Mouse (Mus musculus) erythroid progenitor cell, adult 5-6 weeks (primary cell): ENCODE measurements around the gene Mllt1. TPM values are rescaled to one million over a fixed set of nuclear protein-coding genes. Genes with fewer than 3 reads are reported as not detected.

ENCODE experiments used
- ATAC-seq: replicated peaks from 2 replicates; pipeline ENCODE4 v1.8.0; 2016; ENCODE audit warnings: moderate number of reproducible peaks, mild to moderate bottlenecking, moderate TSS enrichment, inconsistent platforms; ENCODE audit not compliant: poor library complexity, low FRiP score, severe bottlenecking
- total RNA-seq, 2 experiments: library from RNA; stranded (forward) in 1 of 2; stranded (reverse) in 1 of 2; fragments of 150-400 nt in 1 of 2; fragments of 186-747, 209-891 nt in 1 of 2; gene quantifications; 2 replicates each; pipeline versions ENCODE4 v1.2.3 to v1.2.4; 2015 to 2017; ENCODE audit warnings: low replicate concordance in 2 of 2

Mllt1 gene
- total RNA-seq, 2 experiments from 2014 or later = 3.4 to 6.4 TPM

GRCm38 (mm10) chr17:56888050-56888449 is 47.2 kb downstream of the Mllt1 start:
- ATAC-seq = no peak

- no peak for ATAC-seq
These were observed 50.4 kb downstream of the Mllt1 start for GRCm38 (mm10) chr17:56884809-56885208.

DNA sequence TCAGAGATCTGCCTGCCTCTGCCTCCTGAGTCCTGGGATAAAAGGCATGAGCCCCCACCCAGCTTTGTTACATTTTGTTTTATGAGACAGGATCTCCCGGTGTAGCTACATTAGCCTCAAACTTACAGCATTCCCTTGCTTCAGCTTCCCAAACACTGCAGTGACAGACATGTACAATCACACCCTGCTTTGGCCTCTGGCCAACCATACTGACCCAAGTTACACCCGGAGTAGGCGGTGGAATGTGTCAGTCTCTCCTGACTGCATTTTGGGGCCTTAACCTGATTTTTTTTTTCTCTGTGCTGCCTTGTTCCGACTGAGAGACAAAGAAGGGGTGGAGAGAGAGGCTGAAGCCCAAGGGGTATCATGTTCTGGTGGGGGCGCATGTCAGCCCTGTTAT is 50.9 kb downstream of the Mllt1 start:
- no peak for ATAC-seq

GRCm38 (mm10) chr17:56883612-56884011 is 51.6 kb downstream of the Mllt1 start:
- ATAC-seq = no peak

- ATAC-seq = no peak
These were observed 57.8 kb downstream of the Mllt1 start for GRCm38 (mm10) chr17:56877426-56877825.

- no peak for ATAC-seq
These were observed 58.2 kb downstream of the Mllt1 start for GRCm38 (mm10) chr17:56876981-56877380.

DNA sequence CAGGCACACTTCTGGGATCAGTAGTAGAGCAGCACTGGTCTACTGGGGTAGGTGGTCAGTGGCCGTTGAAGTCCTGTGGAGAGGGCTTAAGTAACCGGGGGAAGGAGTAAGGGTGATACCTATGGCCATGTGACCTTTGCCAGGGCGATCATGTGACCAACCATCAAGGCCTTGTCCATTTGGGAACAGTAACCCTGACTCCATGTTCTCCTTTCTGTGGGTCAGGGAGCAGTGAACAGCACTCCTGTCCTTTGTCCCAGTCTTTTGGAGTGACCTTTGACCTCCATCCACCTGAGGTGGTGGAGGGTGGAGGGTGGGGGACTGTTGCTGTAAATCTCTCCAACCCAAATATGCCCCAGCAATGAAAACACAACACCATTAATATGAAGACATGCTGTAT is 58.8 kb downstream of the Mllt1 start:
- ATAC-seq = no peak

GRCm38 (mm10) chr17:56874936-56875651 is 60.1 kb downstream of the Mllt1 start, which contains the start of gene 1700061G19Rik:
1700061G19Rik (plus strand) TSS chr17:56875477.
- no peak for ATAC-seq

DNA sequence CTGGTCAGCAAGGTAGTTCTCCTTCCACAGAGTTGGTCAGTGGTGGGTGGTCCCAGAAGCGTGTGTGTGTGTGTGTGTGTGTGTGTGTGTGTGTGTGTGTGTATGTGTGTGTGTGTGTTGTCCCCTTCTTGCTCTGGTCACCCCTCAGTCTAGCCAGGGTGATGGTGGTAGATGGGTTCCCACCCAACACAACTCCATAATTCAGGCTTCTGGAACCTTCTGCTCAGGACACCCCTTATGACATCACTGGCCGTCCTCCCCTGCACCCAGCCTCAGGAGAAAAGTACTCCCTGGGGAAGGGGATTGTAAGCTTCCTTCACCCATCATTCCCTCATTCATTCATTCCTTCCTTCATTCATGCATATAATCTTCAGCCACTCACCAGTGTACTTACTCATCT is 61.0 kb downstream of the Mllt1 start, which contains the start of gene Acsbg2:
TSS of gene Acsbg2 (minus strand) at position 211 of the 400 bp plus-strand sequence.
- no peak for ATAC-seq

DNA sequence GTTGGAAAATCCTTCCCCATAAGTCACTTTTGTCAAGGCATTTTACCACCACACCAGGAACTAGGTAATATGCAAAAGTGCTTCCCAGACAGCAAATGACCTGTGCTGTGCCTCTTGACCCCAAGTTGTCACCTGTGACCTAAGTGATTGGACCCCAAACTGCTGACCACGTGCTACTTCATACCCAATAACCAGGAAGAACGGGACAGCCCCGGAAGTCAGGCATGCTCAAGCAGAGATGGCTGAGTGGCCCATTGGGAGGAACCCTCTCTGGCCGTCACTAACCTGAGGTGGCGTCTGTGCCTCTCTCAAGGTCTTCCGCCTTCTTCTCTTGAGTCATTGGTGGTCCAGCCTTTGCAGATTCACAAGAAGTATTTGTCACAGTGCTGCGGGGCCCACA is 62.7 kb downstream of the Mllt1 start:
- ATAC-seq = no peak

DNA sequence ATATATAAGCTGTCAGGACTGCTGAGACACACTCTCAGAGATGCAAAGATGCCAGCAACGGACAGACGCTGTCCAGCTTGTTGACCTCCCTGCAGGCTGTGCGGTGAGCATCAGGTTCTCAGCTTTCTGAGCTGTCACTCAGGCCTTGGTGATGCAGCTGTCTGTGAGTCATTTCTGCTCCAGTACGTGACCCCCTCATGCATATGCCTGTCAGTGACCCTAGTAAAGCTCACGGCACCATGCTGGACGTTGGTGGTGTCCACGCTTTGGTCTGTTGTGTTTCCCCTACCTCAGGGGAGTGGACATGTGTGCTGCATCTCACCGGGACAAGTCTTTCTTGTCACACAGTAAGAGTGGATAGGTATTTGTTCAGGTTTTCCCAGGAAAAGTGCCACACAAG is 63.4 kb downstream of the Mllt1 start:
- ATAC-seq = no peak

DNA sequence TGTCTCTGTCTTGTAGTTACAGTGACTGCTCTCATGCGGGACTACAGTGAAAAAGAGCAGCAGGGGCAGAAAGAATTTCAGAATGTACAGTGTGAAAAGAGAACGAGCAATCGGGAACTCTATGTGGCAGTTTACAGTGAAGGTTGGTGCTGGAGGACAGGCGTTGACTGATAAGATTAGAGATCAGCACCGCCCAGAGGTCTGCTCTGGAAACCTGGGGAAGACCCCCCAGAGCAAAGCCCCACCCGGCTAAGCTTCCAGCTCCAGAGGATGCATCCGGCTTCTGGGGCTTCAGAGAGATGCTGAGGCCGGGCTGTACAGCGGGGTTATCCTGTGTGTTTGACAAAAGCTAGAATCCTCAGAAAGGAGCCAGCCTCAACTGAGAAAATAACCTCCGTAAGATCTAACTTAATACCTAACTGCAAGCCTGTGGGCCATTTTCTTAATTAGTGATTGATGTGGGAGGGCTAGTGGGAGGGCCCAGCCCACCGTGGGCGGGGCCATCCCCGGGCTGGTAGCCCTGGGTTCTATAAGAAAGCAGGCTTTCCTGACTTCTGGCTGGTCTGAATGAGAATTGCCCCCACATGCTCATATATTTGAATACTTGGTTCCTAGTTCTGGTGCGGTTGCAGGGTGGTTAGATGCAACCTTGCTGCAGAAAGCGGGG is 64.8 kb downstream of the Mllt1 start:
- ATAC-seq = no peak

- ATAC-seq = no peak
These were observed 65.7 kb downstream of the Mllt1 start for GRCm38 (mm10) chr17:56869481-56869977.

DNA sequence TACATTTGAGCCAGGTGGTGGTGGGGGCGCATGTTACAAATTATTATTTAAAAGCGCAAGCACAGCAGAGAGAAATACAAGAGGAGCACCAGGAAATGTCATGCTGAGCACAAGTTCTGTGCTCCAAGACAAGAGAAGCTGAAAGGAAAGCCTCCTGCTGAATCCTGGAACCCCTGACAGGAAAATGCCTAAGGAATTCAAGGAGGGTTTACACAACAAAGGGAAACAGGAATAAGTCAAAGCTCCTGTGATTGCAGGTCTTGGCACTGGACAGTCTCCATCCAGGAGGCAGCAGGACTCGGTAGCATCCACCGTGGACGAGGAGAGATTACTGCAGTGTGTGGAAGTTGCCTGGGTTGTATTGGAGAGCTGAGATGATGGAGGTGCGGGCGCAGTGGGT is 69.1 kb downstream of the Mllt1 start:
- ATAC-seq = no peak

GRCm38 (mm10) chr17:56861197-56861596 is 74.0 kb downstream of the Mllt1 start:
- no peak for ATAC-seq

DNA sequence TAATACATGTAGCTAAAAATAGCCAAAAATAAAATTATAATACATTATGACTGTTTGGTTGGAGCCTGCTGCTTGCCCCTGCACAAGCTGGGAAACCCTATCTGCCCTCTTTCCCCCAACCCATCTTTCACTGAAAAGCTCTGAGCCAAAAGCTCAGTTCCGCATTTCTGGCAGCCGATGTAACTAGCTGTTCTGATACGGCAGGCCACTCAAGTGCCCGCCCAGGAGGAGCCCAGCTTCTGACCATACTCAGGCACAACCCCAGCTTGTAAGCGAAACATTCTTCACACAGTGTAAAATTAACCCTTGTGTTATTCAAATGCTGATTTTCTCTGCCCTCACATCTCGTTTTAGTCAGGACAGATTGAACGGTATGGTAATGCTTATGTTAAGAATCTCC is 76.3 kb downstream of the Mllt1 start:
- no peak for ATAC-seq

DNA sequence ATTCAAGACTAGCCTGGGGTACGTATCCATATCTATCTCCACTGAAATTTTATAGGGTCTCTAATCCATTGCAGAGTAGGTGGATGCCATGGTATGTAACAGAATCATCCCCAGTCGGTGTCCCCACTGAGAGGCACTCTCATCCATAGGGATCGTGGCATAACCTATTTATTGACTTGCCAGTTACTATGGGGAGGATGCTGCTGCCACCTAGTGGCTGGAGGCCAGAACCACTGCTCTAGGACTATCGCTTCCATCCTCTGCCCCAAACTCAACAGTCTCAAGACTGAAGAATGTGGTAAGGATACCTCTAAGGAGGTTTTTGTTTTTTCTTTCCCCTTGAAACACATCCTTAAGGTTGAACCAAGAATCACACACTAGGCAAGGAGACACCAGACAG is 77.0 kb downstream of the Mllt1 start:
- peak; percentile 85 for ATAC-seq

GRCm38 (mm10) chr17:56855421-56855820 is 79.8 kb downstream of the Mllt1 start:
- no peak for ATAC-seq

DNA sequence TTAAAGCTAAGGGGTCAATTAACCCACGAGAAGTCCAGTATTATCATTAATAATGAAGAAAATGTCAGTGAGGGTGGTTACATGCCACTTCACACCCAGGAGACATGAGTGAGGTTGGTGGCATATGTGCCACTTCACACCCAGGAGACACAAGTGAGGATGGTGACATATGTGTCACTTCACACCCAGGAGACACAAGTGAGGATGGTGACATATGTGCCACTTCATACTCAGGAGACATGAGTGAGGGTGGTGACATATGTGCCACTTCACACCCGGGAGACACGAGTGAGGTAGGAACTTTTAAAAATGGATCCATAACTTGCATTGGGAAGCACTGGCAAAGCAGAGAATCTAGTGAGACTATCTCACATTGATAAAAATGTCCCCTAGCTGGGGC is 84.0 kb downstream of the Mllt1 start:
- no peak for ATAC-seq

- ATAC-seq = no peak
These were observed 85.5 kb downstream of the Mllt1 start for GRCm38 (mm10) chr17:56849710-56850109.

DNA sequence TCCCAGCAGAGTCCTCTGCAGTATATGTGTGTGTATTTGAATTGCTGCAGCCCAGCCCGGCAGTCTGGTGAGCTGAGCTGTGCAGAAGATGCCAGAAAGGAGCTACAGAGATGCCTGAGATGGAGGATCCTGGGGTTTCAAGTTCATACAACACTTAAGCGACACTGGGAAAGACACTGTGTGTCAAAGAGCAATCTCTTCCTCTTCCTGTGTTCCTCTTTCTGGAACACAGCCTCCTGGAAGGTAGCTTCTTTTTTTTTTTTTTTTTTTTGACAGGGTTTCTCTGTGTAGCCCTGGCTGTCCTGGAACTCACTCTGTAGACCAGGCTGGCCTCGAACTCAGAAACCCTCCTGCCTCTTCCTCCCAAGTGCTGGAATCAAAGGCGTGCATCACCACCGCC is 86.4 kb downstream of the Mllt1 start:
- no peak for ATAC-seq
